Mouse (Mus musculus) heart, embryonic 12.5 days (tissue): ENCODE measurements around the gene Tbck. TPM values are rescaled to one million over a fixed set of nuclear protein-coding genes. Genes with fewer than 3 reads are reported as not detected.

ENCODE experiments used
- ATAC-seq: fragments of 200-750 bp; cut with Nextera tagmentation; 2 replicates; pipeline ENCODE4 v1.8.0; 2017; ENCODE audit warnings: moderate TSS enrichment, moderate library complexity; ENCODE audit not compliant: insufficient number of reproducible peaks, low FRiP score
- H3K27ac ChIP-seq: fragments of 300-500 bp; sonication (generic); 2 replicates; pipeline ENCODE4 v1.5.1; 2016; ENCODE audit warnings: mild to moderate bottlenecking, moderate library complexity; ENCODE audit not compliant: poor library complexity, severe bottlenecking
- H3K27me3 ChIP-seq: fragments of 300-500 bp; sonication (generic); replicated peaks from 2 replicates; pipeline ENCODE4 v1.6.1; 2016; ENCODE audit warnings: mild to moderate bottlenecking, moderate library complexity
- H3K36me3 ChIP-seq: fragments of 300-500 bp; sonication (generic); 2 replicates; pipeline ENCODE4 v1.6.1; 2016; ENCODE audit warnings: mild to moderate bottlenecking, moderate library complexity
- H3K4me1 ChIP-seq: fragments of 300-500 bp; sonication (generic); replicated peaks from 2 replicates; pipeline ENCODE4 v1.6.1; 2016; ENCODE audit warnings: mild to moderate bottlenecking
- H3K4me2 ChIP-seq: fragments of 300-500 bp; sonication (generic); 2 replicates; pipeline ENCODE4 v1.6.1; 2016; ENCODE audit warnings: mild to moderate bottlenecking, moderate library complexity
- H3K4me3 ChIP-seq: fragments of 300-500 bp; sonication (generic); 2 replicates; pipeline ENCODE4 v1.5.1; 2016; ENCODE audit warnings: mild to moderate bottlenecking
- H3K9ac ChIP-seq: fragments of 300-500 bp; sonication (generic); 2 replicates; pipeline ENCODE4 v1.6.1; 2016; ENCODE audit warnings: mild to moderate bottlenecking, moderate library complexity
- H3K9me3 ChIP-seq: fragments of 300-500 bp; sonication (generic); replicated peaks from 2 replicates; pipeline ENCODE4 v1.6.1; 2016; ENCODE audit warnings: mild to moderate bottlenecking, moderate library complexity
- WGBS: fragments of 180-500 bp; shearing (Covaris S2); methylation state at CpG from one replicate; pipeline ENCODE4 v1.1.7; 2016; 5-methylcytosine and 5-hydroxymethylcytosine counted together
- polyA plus RNA-seq: library from polyadenylated mRNA; unstranded; fragments of >200 nt; fragmentation: Nextera tagmentation; extraction: Ambion mirVana; gene quantifications from 2 replicates; pipeline ENCODE4 v1.2.1, GENCODE M21; 2016

Gene Tbck
- polyA plus RNA-seq = 14.2 and 15.0 TPM in 2 replicates

DNA sequence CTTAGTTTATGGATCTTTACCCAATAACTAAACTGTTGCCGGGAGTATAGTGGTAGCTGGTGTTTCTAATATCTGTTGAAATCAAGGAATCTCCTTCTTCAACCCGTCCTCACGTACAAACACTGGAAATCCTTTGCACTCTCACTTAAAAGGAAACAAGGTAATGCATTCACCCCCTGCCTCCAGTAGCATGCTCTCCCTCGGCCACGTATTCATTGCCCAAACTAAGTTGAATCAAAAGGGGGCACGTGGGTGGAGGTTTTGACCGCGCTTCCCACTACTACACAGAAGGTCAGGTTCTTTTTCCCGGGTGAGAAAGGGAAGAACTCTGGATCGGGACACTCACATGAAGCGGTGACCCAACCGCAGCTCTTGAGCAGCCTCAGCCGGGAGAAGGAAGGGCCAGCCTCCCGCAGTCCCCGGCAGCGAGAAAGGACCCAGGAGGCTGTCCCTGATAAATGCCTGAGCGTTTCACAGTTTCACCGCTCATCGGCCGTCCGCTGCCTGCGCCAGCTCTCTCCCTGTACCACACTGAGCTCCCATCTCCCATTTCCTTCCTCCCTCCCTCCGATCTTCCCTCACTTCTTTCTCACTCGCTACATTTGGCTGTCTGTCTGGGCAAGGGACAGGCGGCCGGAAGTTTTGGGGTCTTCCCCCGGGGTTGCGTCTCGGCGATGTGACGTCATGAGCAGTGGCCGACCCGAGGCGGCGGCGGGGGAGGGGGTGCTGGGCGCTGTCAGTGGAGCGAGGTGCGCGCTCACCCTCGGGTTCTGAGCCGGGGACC, at the start of gene Tbck:
Gene Tbck (plus strand): TSS at position 698 of the 784 bp plus-strand sequence.
- no peaks in the 10 kb centered on the region for H3K9me3 ChIP-seq
- peak within 1 kb of the TSS; percentile 82 for H3K9ac ChIP-seq
- H3K36me3 ChIP-seq = peaks cover 4% of the 10 kb centered on the region
- H3K4me3 ChIP-seq = peak within 1 kb of the TSS; percentile 87
- ATAC-seq = peak; percentile 97
- H3K27ac ChIP-seq = peak within 1 kb of the TSS; percentile 85
- WGBS = under 1% methylated on average over 42 of the region's 42 CpGs
- H3K4me1 ChIP-seq = peaks cover 7% of the 10 kb centered on the region
- H3K4me2 ChIP-seq = peak within 1 kb of the TSS; percentile 86
- no peaks in the 10 kb centered on the region for H3K27me3 ChIP-seq

DNA sequence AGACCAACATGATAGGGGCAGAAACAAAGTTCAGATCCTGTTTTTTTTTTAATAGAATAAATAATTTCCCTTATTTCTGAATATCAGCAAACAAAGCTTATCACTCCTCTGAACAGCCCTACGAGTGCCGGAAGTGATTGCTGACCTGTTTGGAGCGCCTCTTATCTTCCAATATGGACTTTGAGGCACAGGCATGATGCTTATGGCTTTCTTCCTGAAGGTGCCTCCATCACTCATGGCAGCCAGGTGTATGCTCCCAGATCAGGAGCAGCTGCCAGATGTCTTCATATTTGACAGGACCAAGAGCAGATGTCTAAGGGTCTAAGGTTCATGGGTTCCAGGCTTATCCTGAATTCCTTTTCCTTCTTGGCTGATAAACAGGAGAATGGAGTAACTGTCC, 46.9 kb upstream of the Tbck start:
- no peak overlapping the region for H3K4me2 ChIP-seq
- H3K36me3 ChIP-seq = no peaks in the 10 kb centered on the region
- no peak overlapping the region for H3K9ac ChIP-seq
- H3K9me3 ChIP-seq = no peaks in the 10 kb centered on the region
- H3K27me3 ChIP-seq = no peaks in the 10 kb centered on the region
- 73% methylated on average over 3 of the region's 3 CpGs for WGBS
- ATAC-seq = no peak
- H3K27ac ChIP-seq = no peak overlapping the region
- H3K4me1 ChIP-seq = no peaks in the 10 kb centered on the region
- H3K4me3 ChIP-seq = no peak overlapping the region

DNA sequence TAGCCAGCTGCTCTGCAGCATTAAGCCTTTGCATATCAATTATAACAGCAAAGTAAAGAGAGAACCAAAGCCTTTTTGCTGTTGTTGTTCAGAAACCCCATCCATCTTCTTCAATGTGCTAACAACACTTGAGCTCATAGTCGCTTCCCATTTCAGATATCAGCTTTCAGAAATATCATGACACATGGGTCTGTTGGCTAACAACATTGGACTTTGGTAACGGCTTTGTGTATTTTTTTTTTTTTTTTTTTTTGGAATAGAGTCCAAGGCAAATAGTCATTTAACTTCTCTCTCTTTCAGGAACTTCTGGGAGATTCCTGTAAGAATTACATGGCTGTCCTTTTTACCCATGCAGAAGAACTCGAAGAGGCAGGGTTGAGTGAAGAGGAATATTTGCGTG, 39.9 kb upstream of the Tbck start:
- H3K4me1 ChIP-seq = no peaks in the 10 kb centered on the region
- WGBS = 72% methylated on average over 4 of the region's 4 CpGs
- ATAC-seq = no peak
- H3K4me3 ChIP-seq = no peak overlapping the region
- no peak overlapping the region for H3K27ac ChIP-seq
- H3K36me3 ChIP-seq = no peaks in the 10 kb centered on the region
- H3K4me2 ChIP-seq = no peak overlapping the region
- no peak overlapping the region for H3K9ac ChIP-seq
- H3K27me3 ChIP-seq = no peaks in the 10 kb centered on the region
- H3K9me3 ChIP-seq = no peaks in the 10 kb centered on the region

GRCm38 (mm10) chr3:132646814-132647213, 37.1 kb upstream of the Tbck start:
- WGBS = 17% methylated on average over 1 of the region's 1 CpGs
- no peak for ATAC-seq

DNA sequence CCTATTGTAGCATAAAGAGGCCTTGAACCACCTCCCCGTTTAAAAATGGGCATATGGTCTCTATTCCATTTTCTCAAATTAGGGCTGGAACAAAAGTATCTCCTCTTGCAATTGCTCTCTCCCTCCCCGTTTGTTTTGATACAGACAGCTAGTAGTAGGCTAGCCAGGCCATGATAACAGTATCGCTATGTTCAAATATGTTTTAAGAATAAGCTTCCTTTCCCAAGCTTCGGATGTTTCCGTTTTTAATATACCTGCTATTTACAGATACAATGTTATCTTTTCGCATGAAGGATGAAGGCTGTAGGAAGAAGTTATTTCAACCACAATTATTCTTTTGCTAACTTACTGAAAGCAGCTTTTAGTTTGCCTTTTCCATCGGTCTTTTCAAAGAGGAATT, 34.6 kb upstream of the Tbck start:
- no peak overlapping the region for H3K27ac ChIP-seq
- H3K27me3 ChIP-seq = no peaks in the 10 kb centered on the region
- H3K4me1 ChIP-seq = no peaks in the 10 kb centered on the region
- H3K4me2 ChIP-seq = no peak overlapping the region
- H3K36me3 ChIP-seq = no peaks in the 10 kb centered on the region
- ATAC-seq = no peak
- no peak overlapping the region for H3K4me3 ChIP-seq
- no peak overlapping the region for H3K9ac ChIP-seq
- no peaks in the 10 kb centered on the region for H3K9me3 ChIP-seq
- 76% methylated on average over 7 of the region's 7 CpGs for WGBS

More at GRCm38 (mm10) chr3:132646814-132647213, 37.1 kb upstream of the Tbck start:
- H3K27me3 ChIP-seq = no peaks in the 10 kb centered on the region
- no peak overlapping the region for H3K4me3 ChIP-seq
- H3K9ac ChIP-seq = no peak overlapping the region
- no peaks in the 10 kb centered on the region for H3K4me1 ChIP-seq
- no peak overlapping the region for H3K4me2 ChIP-seq
- H3K36me3 ChIP-seq = no peaks in the 10 kb centered on the region
- no peak overlapping the region for H3K27ac ChIP-seq
- no peaks in the 10 kb centered on the region for H3K9me3 ChIP-seq

GRCm38 (mm10) chr3:132650191-132650590, 33.8 kb upstream of the Tbck start:
- WGBS = 80% methylated on average over 5 of the region's 5 CpGs
- no peak overlapping the region for H3K4me2 ChIP-seq
- ATAC-seq = no peak
- no peak overlapping the region for H3K27ac ChIP-seq
- no peaks in the 10 kb centered on the region for H3K9me3 ChIP-seq
- no peaks in the 10 kb centered on the region for H3K27me3 ChIP-seq
- no peak overlapping the region for H3K4me3 ChIP-seq
- no peaks in the 10 kb centered on the region for H3K36me3 ChIP-seq
- no peak overlapping the region for H3K9ac ChIP-seq
- no peaks in the 10 kb centered on the region for H3K4me1 ChIP-seq

DNA sequence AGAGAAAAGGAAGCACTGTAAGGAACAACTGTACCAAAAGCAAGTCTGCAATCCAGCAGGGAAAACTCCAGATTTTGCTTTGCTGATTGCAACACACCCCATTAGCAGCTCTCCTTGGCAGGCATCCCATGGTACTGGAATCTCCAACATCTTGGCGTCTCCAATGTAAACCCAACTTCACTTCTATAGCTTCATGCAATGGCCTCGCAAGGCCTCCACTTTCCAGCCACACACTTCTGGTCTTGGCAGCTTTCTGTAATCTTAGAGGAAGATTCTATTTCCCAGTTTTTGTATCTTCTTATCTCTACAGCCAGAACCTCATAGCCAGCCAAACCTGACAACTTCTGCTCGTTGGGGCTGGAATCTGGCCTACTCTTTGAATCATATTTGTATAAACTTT, 32.2 kb upstream of the Tbck start:
- Histone ChIP-seq H3K4me1 (no peaks in the 10 kb centered on the region), H3K4me3 (no peak overlapping the region), H3K27me3 (no peaks in the 10 kb centered on the region), H3K36me3 (peaks cover 5% of the 10 kb centered on the region; the same call in 1 of the 2 replicates), H3K9me3 (no peaks in the 10 kb centered on the region), H3K27ac (no peak overlapping the region), H3K4me2 (no peak overlapping the region), H3K9ac (no peak overlapping the region)
- 73% methylated on average over 3 of the region's 3 CpGs for WGBS
- ATAC-seq = no peak

- Histone ChIP-seq H3K4me3 (no peak overlapping the region), H3K9me3 (no peaks in the 10 kb centered on the region), H3K4me2 (no peak overlapping the region), H3K27me3 (no peaks in the 10 kb centered on the region), H3K27ac (no peak overlapping the region), H3K36me3 (peaks cover 8% of the 10 kb centered on the region), H3K4me1 (no peaks in the 10 kb centered on the region), H3K9ac (no peak overlapping the region)
- no peak for ATAC-seq
- 84% methylated on average over 7 of the region's 7 CpGs for WGBS
Measured at GRCm38 (mm10) chr3:132653959-132654358, 30.0 kb upstream of the Tbck start.

DNA sequence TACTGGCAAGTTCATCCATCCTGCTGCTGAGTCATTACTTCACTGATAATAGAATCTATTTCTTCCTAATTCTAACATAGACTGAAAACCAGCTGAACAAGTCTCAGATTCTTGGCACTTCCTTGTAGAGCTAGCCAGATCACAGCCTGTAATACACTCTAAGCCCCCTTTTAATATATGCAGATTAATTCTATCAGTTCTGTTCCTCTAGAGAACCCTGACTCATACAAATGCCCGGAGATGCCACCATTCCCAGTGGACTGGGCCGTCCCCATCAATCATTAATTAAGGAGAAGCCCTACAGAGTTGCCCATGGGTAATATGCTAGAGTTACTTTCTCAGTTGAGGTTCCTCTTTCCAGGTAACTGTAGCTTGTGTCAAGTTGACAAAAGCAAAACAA, 28.0 kb upstream of the Tbck start:
- no peak overlapping the region for H3K27ac ChIP-seq
- no peak for ATAC-seq
- H3K27me3 ChIP-seq = no peaks in the 10 kb centered on the region
- H3K4me3 ChIP-seq = no peak overlapping the region
- no peak overlapping the region for H3K4me2 ChIP-seq
- peaks cover 25% of the 10 kb centered on the region for H3K36me3 ChIP-seq
- 81% methylated on average over 2 of the region's 2 CpGs for WGBS
- no peak overlapping the region for H3K9ac ChIP-seq
- H3K9me3 ChIP-seq = no peaks in the 10 kb centered on the region
- no peaks in the 10 kb centered on the region for H3K4me1 ChIP-seq

DNA sequence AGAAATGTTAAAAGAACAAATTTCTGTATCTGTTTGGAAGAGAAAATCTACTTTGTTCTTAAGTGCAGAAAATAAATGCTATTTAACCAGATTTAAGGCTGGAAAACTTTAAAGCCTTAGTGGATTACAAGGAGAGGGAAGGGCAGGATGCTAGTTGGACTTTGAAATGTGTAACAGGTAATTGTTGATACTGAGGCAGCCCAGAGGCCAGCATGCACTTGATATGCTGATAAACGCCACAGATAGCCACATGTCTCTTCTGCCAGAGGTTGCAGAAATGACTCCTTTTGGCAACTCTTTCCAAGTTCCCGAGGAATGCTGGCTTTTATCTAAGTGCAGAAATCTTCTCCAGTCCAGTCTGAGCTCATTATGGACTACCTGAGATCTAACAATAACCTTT, 6.5 kb upstream of the Tbck start:
- Histone ChIP-seq H3K4me1 (peaks cover under 1% of the 10 kb centered on the region), H3K36me3 (peaks cover 18% of the 10 kb centered on the region), H3K4me3 (no peak overlapping the region), H3K27ac (no peak overlapping the region), H3K9me3 (no peaks in the 10 kb centered on the region), H3K4me2 (no peak overlapping the region), H3K9ac (no peak overlapping the region), H3K27me3 (no peaks in the 10 kb centered on the region)
- 83% methylated on average over 2 of the region's 2 CpGs for WGBS
- ATAC-seq = no peak

DNA sequence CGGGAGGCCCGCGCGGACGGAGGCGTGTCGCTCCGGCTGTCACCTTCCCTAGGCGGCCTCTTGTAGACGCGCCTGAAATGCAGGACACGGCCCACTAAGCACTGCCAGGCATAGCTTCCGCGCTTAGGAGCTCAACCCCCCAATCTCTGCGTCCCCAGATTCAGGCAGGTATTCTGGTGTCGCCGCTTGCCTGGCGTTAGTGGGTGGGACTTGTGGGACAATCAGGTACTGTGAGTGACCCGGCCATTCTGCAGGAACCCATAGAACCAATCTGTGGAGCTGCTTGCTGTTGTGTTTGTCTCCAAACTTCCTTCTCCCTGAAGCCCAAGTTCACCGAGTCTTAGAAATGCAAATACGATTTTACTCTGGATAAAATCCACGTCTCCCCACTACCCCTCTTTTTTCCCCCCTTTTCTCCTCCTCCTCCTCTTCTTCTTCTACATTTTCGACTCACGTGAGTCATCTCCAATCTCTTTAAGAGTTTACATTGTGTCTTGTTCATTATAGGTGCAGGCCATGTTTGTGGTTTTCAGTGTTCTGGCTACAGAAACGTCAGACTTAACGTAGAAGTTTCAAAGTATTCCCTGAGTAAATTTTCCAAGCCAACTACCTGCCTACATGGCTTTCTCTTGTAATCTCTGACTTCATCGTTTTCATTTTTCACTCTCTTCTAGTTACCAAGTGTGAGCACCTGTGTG, 436 bp downstream of the Tbck start, which contains the start of gene Aimp1:
Gene Aimp1 (minus strand): TSS at position 140 of the 698 bp plus-strand sequence.
- Histone ChIP-seq H3K4me1 (peaks cover 7% of the 10 kb centered on the region), H3K9ac (peak within 1 kb of the TSS; percentile 82), H3K4me2 (peak within 1 kb of the TSS; percentile 86), H3K4me3 (peak within 1 kb of the TSS; percentile 87), H3K9me3 (no peaks in the 10 kb centered on the region), H3K36me3 (peaks cover 6% of the 10 kb centered on the region), H3K27ac (peak within 1 kb of the TSS; percentile 85), H3K27me3 (no peaks in the 10 kb centered on the region)
- ATAC-seq = no peak
- under 1% methylated on average over 27 of the region's 27 CpGs for whole genome bisulfite sequencing
